Mouse (Mus musculus) lung, embryonic 14.5 days (tissue): ENCODE measurements at regions not wholly inside any gene's neighbourhood (a gene's known extent, or its start where the extent isn't known, plus 50 kb on each side); places are given as distances from the start of the nearest gene placed in this dataset.

Experiments used
- ATAC-seq: fragments of 200-750 bp; cut with Nextera tagmentation; 2 replicates; pipeline ENCODE4 v1.8.0; 2017; ENCODE audit warnings: mild to moderate bottlenecking, moderate TSS enrichment, moderate library complexity; ENCODE audit not compliant: insufficient read depth
- DNase-seq: peaks from one replicate; pipeline ENCODE4 v3.0.0-alpha.2; 2015
- H3K27ac ChIP-seq: fragments of 300-500 bp; sonication (generic); 2 replicates; pipeline ENCODE4 v1.5.1; 2014; ENCODE audit warnings: low read depth, mild to moderate bottlenecking, moderate library complexity
- H3K27me3 ChIP-seq: fragments of 300-500 bp; sonication (generic); 2 replicates; pipeline ENCODE4 v1.6.1; 2014; ENCODE audit warnings: low read length, control low read depth; ENCODE audit not compliant: insufficient read depth
- H3K36me3 ChIP-seq: fragments of 300-500 bp; sonication (generic); 2 replicates; pipeline ENCODE4 v1.6.1; 2014; ENCODE audit warnings: control low read depth; ENCODE audit not compliant: insufficient read depth
- H3K4me1 ChIP-seq: fragments of 300-500 bp; sonication (generic); 2 replicates; pipeline ENCODE4 v1.6.1; 2014; ENCODE audit warnings: antibody characterized with exemption, control low read depth; ENCODE audit not compliant: insufficient read depth
- H3K4me2 ChIP-seq: fragments of 300-500 bp; sonication (generic); 2 replicates; pipeline ENCODE4 v1.6.1; 2014; ENCODE audit warnings: mild to moderate bottlenecking
- H3K4me3 ChIP-seq: fragments of 300-500 bp; sonication (generic); 2 replicates; pipeline ENCODE4 v1.5.1; 2014; ENCODE audit warnings: low read depth, low read length
- H3K9ac ChIP-seq: fragments of 300-500 bp; sonication (generic); 2 replicates; pipeline ENCODE4 v1.6.1; 2014
- H3K9me3 ChIP-seq: fragments of 300-500 bp; sonication (generic); 2 replicates; pipeline ENCODE4 v1.6.1; 2016; ENCODE audit warnings: low read depth, low read length, control low read depth
- CTCF ChIP-seq: IDR thresholded peaks from 2 replicates; pipeline ENCODE4 v1.5.1; 2016; ENCODE audit warnings: antibody characterized with exemption, low read depth
- WGBS: fragments of 180-500 bp; shearing (Covaris S2); extraction: QIAGEN DNeasy Blood & Tissue Kit; methylation state at CpG from one replicate; pipeline ENCODE4 v1.1.7; 2014; 5-methylcytosine and 5-hydroxymethylcytosine counted together

DNA sequence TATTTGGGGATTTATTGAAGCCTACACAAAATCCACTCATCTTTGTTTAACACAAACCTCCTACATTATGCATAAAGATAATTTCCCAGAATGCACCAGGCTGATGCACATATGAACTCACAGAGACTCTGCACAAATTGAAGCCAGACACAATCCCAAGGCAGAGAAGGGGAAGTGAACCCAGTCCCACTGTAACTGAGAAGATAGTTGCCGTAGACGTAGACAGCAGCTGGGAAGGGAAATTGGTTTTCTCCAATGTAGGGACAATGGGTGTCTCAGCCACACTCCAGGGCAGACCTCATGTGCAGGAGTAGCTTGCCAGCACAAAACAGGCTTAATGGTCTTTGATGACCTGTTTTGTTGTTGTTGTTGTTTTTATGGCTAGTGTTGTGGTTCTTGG, 55.4 kb upstream of the Mycbp2 start:
- Histone ChIP-seq H3K4me3 (no peak overlapping the region), H3K4me2 (no peak overlapping the region), H3K27ac (no peak overlapping the region), H3K27me3 (no peaks in the 10 kb centered on the region), H3K4me1 (no peaks in the 10 kb centered on the region), H3K36me3 (no peaks in the 10 kb centered on the region), H3K9me3 (no peaks in the 10 kb centered on the region), H3K9ac (no peak overlapping the region)
- WGBS, result 93% methylated on average over 2 of the region's 2 CpGs
- ATAC-seq, result no peak
- TF ChIP-seq CTCF, result no peak
- DNase-seq, result no peak

DNA sequence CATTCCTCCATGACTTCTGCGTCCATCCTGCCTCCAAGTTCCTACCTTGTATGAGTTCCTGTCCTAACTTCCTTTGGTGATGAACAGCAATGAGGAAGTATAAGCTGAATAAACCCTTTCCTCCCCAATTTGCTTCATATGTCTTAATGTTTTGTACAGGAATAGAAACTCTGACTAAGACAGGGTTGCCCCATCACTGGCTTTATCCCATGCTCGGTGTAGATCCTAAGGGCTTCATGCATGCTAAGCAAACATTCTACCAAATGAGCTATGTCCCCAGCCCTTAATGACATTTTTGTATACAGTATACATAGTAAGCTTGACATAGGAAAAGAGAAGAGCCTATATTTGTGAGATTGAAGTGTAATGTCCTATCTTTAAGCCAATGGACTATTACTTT, 54.7 kb upstream of the Mycbp2 start:
- H3K36me3 ChIP-seq, result no peaks in the 10 kb centered on the region
- ATAC-seq, result no peak
- H3K4me2 ChIP-seq, result no peak overlapping the region
- H3K27ac ChIP-seq, result no peak overlapping the region
- H3K4me1 ChIP-seq, result no peaks in the 10 kb centered on the region
- H3K27me3 ChIP-seq, result no peaks in the 10 kb centered on the region
- H3K4me3 ChIP-seq, result no peak overlapping the region
- TF ChIP-seq CTCF, result no peak
- 74% methylated on average over 2 of the region's 2 CpGs for WGBS
- DNase-seq, result no peak
- no peaks in the 10 kb centered on the region for H3K9me3 ChIP-seq
- no peak overlapping the region for H3K9ac ChIP-seq

DNA sequence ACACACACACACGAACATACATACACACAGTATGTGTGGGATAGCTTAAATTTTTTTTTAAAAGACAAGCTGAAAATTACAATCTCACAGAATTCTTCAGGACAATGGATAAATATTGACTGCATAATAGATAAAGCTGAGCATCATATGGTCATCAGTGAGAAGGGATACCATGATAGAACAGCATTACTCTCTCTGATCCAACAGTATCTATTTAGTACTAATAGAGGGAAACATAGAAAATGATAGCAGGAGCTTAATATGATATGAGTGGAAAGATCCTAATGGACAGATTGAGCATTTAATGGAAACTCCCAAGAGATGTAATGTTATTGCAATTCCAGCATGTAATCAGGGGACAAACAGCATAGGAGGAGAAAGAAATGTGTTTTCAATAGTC, 51.8 kb upstream of the Mycbp2 start:
- no peaks in the 10 kb centered on the region for H3K4me1 ChIP-seq
- WGBS, result 80% methylated on average over 1 of the region's 1 CpGs
- H3K36me3 ChIP-seq, result no peaks in the 10 kb centered on the region
- no peaks in the 10 kb centered on the region for H3K27me3 ChIP-seq
- ATAC-seq (no peak), DNase-seq (no peak)
- H3K4me3 ChIP-seq, result no peak overlapping the region
- TF ChIP-seq CTCF, result no peak
- H3K27ac ChIP-seq, result no peak overlapping the region
- H3K9me3 ChIP-seq, result no peaks in the 10 kb centered on the region
- H3K9ac ChIP-seq, result no peak overlapping the region
- no peak overlapping the region for H3K4me2 ChIP-seq
